Mouse (Mus musculus) heart, postnatal 0 days (tissue): ENCODE results near the gene Larp4b.

Experiments used
- CTCF ChIP-seq: IDR thresholded peaks from 2 replicates; pipeline ENCODE4 v1.5.1; 2016; ENCODE audit warnings: antibody characterized with exemption, control low read depth, low read depth
- EP300 ChIP-seq: IDR thresholded peaks from 2 replicates; pipeline ENCODE4 v1.6.1; 2016; ENCODE audit warnings: antibody characterized with exemption, low read depth

DNA sequence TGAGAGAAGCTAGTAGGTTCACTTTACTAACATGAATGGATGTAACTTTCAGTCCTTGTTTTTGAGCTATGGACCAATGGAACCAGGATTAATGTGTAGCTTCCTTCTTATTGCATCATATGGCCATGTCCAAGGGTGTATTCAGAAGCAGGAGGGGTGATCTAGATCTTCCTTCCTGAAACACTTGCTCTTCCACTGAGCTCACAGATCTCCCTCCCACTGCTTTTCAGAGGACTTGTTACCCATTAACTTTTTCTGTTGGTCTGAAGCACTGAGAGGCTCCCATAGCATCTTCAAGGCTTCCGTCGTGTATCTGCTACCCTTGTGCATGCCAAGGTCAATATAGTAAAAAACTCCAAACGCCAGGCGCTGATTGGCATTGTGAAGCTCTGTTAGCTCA lies 69.2 kb downstream of the Larp4b start:
- TF ChIP-seq CTCF (no peak), EP300 (no peak)
